Mouse (Mus musculus): ENCODE measurements around the gene Pbx4.

The Pbx4 gene

DNA sequence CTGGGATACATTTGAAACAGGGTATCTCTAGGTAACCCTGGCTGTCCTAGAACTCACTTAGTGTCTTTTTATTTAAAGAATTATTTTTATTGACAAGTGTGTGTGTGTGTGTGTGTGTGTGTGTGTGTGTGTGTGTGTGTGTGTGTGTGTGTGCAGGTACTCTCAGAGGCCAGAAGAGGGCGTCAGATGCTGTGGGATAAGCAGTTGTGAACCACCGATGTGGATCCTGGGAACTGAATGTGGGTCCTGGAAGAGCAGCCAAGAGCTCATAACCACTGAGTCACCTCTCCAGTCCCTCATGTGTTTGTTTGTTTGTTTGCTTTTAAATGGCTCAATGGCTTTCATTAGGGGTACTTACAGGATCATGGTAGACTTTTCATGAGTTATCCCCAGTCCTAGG lies 17.4 kb upstream of the Pbx4 start:
- no peak for DNase-seq

DNA sequence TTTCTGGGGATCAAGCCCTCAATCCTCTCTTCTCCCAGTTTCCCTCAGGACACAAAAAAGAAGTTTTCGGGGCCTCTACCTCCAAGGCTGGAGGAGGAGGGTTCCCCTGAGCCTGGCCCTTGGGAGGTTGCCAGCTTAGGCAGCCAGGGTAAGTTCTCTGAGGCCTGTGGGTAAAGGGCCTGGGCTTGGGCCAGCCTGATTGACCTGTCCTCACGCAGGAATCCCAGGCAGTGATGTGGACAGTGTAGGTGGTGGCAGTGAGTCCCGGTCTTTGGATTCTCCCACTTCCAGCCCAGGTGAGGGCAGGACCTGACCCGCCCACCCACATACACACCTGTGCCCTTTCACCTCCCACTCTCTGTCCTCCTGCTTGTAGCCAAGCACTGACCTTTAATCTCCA lies 16.9 kb upstream of the Pbx4 start:
- no peak for DNase-seq

- DNase-seq = no peak
Measured at GRCm38 (mm10) chr8:69820466-69820865, 11.8 kb upstream of the Pbx4 start.

- no peak for DNase-seq
Measured at GRCm38 (mm10) chr8:69821971-69822385, 10.3 kb upstream of the Pbx4 start.

DNA sequence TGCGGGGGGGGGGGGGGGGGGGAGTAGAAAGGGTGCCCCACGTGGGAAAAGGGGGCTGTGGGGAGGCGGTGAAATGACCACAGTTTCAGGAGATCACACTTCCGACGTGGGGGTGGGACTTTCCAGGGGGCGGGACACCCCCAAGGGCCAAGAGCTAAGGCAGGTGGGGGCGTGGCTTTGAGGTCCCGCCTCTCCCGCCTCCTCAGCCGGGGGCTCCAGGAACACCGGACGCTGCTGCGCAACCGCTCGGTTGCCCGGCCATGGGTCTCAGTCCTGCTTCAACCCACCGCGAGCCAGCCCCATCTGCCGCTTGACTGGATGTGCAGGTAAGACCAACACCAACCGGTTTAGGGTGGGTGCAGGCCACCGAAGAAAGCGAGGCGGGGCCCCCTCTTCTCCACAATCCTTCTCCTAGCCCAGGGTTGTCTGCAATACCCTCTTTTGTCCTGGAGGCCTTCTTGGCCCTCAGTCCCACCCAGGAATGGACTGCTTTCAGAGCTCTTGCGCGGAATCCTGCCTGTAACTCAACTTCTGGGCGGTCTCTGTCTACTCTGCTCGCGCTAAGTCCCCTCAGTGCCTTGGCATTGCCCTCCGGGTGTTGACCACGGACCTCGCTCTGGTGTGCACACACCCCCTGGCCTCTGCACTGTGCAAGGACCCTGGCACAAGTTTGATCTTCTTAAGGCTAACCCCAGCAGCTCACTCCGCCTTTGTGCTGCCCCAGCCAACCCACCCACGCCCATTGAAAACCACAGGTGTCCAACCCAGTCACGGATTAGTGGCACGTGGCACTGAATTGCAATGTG lies 9.7 kb upstream of the Pbx4 start, which contains the start of gene Lpar2:
Lpar2 (plus strand) TSS at position 44 of the 806 bp plus-strand sequence.
- peak in 1 of 2 experiments; percentile 20 for DNase-seq

- DNase-seq = no peak
Measured at GRCm38 (mm10) chr8:69826371-69826770, 5.9 kb upstream of the Pbx4 start.

DNA sequence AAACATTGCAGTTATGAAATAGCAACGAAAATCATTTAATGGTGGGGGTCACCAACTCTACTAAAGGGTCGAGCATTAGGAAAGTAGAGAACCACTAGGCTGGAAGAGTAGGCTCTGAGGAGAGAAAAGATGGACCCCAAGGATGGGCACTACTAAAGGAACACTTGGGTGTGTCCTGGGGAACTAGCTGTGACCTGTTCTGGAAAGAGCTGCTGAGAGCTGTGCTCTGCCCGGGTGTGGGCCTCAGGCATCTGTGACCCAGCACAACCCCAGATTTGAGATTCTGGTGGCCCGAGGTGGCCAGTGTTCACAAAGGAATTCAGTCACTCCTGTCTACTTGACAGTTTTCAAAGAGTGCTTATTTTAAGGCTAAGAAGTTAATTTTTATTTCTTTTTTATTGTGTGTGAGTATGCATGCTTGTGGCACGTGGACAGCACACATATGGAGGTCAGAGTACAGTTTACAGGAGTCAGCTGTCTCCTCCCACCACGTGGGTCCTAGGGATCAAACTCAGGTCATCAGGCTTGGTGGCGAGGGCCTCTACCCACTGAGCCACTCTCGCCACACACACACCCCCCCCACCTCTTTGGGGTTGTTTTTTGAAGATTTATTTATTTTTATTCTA lies 4.9 kb downstream of the Pbx4 start:
- no peak for DNase-seq

DNA sequence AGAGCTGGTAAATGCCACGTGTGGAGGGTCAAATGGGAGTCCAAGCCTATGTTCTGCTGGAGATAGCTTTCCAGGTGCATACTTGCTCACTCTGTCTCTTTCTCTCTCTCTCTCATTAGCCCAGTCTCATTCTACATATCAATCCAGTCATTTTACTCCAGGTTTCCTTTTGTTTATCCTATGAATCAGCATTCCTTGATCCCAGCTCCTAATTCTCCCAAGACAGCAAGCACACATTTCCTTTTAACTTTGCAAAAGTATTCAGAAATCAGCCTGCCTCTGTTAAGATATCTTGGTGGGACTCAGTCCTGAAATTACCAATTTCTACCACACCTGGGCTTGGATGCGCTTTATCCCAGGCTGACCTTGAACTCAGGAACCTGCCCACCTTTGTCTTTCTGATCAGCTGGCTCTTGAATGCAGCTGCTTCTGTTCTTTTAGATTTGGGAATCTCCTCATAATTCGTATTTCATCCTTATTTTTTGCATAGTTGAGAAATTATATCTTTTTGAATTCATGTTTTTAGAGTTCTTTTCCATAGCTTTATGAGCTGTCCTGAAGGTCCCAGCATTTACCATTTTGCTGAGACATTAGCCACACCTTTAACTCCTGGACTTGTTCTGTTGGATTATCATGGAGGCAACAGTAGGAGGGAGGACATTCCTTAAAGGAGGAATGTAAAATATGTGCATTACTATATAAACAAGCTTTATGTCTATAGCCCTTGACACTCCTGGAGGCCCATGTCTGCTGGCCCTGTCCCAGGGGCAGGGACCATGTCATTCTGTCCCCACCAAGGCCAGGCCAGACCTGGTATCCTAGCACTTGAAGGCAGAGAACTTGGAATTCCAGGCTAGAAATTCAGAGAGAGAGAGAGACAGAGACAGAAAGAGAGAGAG lies 15.1 kb downstream of the Pbx4 start:
- no peak for DNase-seq

- DNase-seq = no peak
Measured at GRCm38 (mm10) chr8:69848951-69849350, 16.7 kb downstream of the Pbx4 start.

GRCm38 (mm10) chr8:69849899-69850298 lies 17.6 kb downstream of the Pbx4 start:
- DNase-seq = no peak

DNA sequence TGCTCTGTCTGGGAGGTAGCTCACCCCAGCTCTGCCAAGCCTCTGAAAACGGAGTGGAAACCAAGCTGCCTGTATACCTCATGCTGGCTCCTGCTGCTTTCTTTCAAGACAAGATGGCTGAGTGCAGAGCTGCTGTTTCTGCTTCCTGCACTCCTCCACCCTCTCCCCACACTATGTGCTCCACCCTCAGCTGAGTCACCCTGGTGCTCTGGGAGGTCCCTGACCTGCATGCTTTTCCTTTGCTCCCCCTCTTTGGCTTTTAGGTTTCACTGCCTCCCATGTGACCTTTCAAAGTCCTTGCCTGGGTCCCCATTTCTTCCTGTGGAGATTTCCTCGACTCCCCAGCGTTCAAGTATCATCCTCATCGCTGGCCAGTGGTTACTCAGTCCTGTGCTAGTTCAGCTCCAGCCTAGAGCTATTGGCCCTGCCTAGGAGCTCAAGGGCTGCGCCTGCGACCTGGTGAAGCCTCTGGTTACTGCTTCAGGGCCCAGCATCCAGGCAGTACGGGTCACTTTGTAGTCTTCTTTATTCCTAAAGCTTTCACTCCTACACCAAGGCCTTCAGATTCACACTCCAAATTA lies 18.7 kb downstream of the Pbx4 start:
- DNase-seq = no peak

GRCm38 (mm10) chr8:69853869-69854268 lies 21.6 kb downstream of the Pbx4 start:
- DNase-seq = no peak

DNA sequence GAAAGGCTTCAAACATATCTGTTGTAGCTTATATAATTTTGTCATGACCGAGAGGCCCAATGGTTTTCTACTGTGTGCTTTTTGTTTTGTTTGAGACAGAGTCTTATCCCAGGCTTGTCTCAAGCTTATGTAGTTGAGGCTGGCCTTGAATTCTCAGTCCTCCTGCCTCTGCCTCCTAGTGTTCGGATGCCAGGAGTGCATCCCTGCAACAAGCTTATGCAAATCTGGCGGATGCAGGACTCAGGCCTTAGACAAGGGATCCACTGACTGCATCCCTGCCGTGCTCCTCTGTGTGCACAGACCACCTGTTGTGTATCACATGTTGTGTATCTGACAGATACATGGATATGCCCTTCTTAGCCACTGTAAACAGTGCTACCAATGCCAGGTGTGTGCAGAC lies 28.5 kb downstream of the Pbx4 start:
- DNase-seq = no peak

- DNase-seq = no peak
Measured at GRCm38 (mm10) chr8:69861251-69861650, 29.0 kb downstream of the Pbx4 start.

GRCm38 (mm10) chr8:69863387-69864020 lies 31.2 kb downstream of the Pbx4 start:
- DNase-seq = no peak

- DNase-seq = no peak
Measured at GRCm38 (mm10) chr8:69864180-69864579, 31.9 kb downstream of the Pbx4 start.

DNA sequence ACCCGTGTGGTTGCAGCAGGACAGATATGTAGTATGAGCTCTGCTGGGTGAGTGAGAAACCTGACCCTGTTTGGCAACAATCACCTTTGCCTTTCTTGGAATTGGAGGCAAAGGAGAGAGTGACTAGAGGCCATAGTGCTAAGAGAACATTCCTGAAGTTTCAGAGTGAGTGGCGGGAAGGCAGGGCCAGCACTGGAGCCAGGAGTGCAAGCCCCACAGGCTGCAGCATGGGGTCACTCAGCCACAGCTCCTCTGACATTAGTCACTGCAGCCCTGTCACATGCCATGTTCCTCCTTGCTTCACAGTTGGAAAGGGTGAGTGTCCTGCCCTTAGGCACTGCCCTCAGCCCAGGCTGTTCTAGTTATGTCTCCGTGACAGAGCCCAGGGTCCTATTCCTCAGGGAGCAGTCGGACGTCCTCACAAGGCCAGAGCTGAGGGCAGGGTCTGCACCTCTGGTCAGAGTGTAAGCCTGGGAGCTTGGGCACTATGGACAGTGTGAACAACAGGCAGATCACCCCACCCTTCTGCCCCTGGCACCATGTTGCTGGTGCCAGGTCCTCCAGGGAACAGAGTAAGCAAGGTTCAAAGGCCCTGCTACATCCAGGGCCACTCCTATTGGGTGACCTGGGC lies 35.5 kb downstream of the Pbx4 start:
- DNase-seq = no peak

DNA sequence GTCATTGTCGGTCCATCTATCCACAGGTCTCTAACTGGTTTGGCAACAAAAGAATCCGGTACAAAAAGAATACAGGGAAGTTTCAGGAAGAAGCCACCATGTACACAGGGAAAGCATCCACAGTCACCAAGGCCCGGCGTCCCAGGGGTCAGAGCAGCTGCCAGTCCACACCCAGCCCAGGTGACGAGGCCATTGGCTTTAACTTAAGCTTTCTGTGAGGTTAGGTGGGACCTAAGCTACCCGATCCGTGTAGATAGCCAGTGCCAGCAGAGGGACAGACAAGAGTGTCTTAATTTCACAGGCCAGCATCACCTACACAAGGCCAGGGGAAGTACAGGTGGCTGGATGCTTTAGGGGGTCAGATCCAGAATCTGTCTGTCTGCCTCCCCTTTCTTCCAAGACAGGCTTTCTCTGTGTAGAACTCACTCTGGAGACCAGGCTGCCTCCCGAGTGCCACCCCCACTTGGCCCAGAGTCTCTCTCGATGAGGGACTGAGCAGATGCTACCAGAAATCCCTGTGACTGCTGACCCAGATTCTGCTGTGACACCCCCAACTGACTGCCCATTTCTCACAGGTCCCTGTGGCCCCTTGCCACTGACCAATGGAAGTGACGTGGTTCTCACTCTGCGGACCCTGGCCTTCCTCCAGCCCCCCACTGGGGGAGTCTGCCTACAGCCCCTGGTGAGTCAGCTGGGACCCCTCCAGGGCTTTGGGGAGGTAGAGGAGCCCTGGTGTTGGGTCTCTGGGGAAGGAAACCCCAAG lies 37.9 kb downstream of the Pbx4 start:
- peak; percentile 48 to 57 for DNase-seq

- DNase-seq = no peak
Measured at GRCm38 (mm10) chr8:69870907-69871306, 38.6 kb downstream of the Pbx4 start.

DNA sequence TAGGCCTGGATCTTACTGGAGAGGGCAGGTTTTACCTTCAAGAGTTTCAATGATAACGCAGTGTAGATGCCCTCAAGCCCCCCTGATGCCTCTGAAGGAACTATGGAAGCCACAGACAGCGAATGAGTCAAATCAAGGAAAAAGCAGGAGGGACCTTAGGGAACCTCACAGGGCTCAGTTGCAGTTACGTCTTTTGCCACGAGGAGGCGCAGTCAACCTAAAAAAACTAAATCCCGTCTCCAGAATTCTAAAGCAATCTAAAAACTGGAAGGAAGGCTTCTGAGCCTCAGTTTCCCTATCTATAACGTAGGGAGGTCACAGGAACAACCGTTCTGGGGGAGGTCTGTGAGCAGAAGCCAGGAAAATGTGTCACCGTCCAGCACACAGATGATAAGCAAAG lies 41.9 kb downstream of the Pbx4 start:
- peak; percentile 70 to 79 for DNase-seq

GRCm38 (mm10) chr8:69874654-69875053 lies 42.4 kb downstream of the Pbx4 start:
- DNase-seq = no peak

All from cerebellum, postnatal 36 days (tissue).